Mouse (Mus musculus): ENCODE data around the gene Olfr676. TPM values are rescaled to one million over a fixed set of nuclear protein-coding genes. Genes with fewer than 3 reads are reported as not detected.

Olfr676 gene
- total and polyA plus RNA-seq, 3 experiments, result not detected

GRCm38 (mm10) chr7:105080905-105081304 lies 48.4 kb downstream of the Olfr676 start, which contains the start of gene Olfr679:
Olfr679 (plus strand) TSS chr7:105081205.
- H3K27me3 ChIP-seq (ENCODE audit: control insufficient read depth in 1 of 2, insufficient read depth in 2 of 2, low read length in 2 of 2), result no peaks in the 10 kb centered on the region
- no peak within 1 kb of the TSS for H3K4me3 ChIP-seq (ENCODE audit: control insufficient read depth in 1 of 2, insufficient read depth in 1 of 2, low read depth in 2 of 2, low read length in 2 of 2)
- no peaks in the 10 kb centered on the region for H3K4me1 ChIP-seq (ENCODE audit: control insufficient read depth in 1 of 2, insufficient read depth in 2 of 2, low read length in 2 of 2)
- H3K36me3 ChIP-seq (ENCODE audit: control insufficient read depth in 1 of 2, insufficient read depth in 2 of 2, low read length in 2 of 2), result no peaks in the 10 kb centered on the region
- no peak for DNase-seq (ENCODE audit: low read depth, low spot score)
- no peaks in the 10 kb centered on the region for H3K79me2 ChIP-seq (ENCODE audit: control insufficient read depth, insufficient read depth, low read length, poor library complexity)
- no peak within 1 kb of the TSS for H3K9ac ChIP-seq (ENCODE audit: control insufficient read depth, low read depth, low read length, poor library complexity, severe bottlenecking)
- no peak within 1 kb of the TSS for H3K27ac ChIP-seq (ENCODE audit: control insufficient read depth, low read depth, low read length)
- TF ChIP-seq POLR2AphosphoS5 (IDR thresholded peaks at IDR 0.05; ENCODE audit: borderline replicate concordance, low read depth, low read length), result no peak
- no peak for TF ChIP-seq TBP (IDR thresholded peaks at IDR 0.05; ENCODE audit: low read depth, low read length)
- no peak for TF ChIP-seq CTCF (IDR thresholded peaks at IDR 0.05 in 2 of 3, conservative IDR thresholded peaks at IDR 0.05 in 1 of 3; ENCODE audit: control insufficient read depth in 1 of 3, insufficient read depth in 1 of 3, low read depth in 2 of 3, low read length in 3 of 3, poor library complexity in 1 of 3, severe bottlenecking in 1 of 3)
- TF ChIP-seq RCOR1 (IDR thresholded peaks at IDR 0.05; ENCODE audit: low read depth, low read length), result no peak
- TF ChIP-seq ELF1 (IDR thresholded peaks at IDR 0.05; ENCODE audit: low read depth, low read length), result no peak
- TF ChIP-seq MAX (IDR thresholded peaks at IDR 0.05; ENCODE audit: low read length), result no peak
- no peak for TF ChIP-seq HCFC1 (IDR thresholded peaks at IDR 0.05; ENCODE audit: low read depth, low read length)
- TF ChIP-seq USF2 (IDR thresholded peaks at IDR 0.05; ENCODE audit: borderline replicate concordance in 1 of 2, insufficient read depth in 1 of 2, low read depth in 1 of 2, low read length in 2 of 2), result no peak
- TF ChIP-seq JUND (IDR thresholded peaks at IDR 0.05; ENCODE audit: low read depth, low read length), result no peak
- no peak for TF ChIP-seq NRF1 (IDR thresholded peaks at IDR 0.05; ENCODE audit: insufficient read depth, low read depth, low read length, poor library complexity, severe bottlenecking)
- TF ChIP-seq POLR2A (IDR thresholded peaks at IDR 0.05; ENCODE audit: control insufficient read depth in 1 of 2, insufficient read depth in 1 of 2, low read depth in 1 of 2, low read length in 2 of 2, poor library complexity in 1 of 2), result no peak
- no peak for TF ChIP-seq SIN3A (IDR thresholded peaks at IDR 0.05; ENCODE audit: low read length)
- no peak for TF ChIP-seq SMC3 (IDR thresholded peaks at IDR 0.05; ENCODE audit: low read depth, low read length)
- TF ChIP-seq MYC (IDR thresholded peaks at IDR 0.05; ENCODE audit: low read depth, low read length), result no peak
- TF ChIP-seq MXI1 (IDR thresholded peaks at IDR 0.05; ENCODE audit: low read depth, low read length), result no peak
- TF ChIP-seq ZNF384 (IDR thresholded peaks at IDR 0.05; ENCODE audit: low read depth, low read length), result no peak
- no peak for TF ChIP-seq MYB (IDR thresholded peaks at IDR 0.05; ENCODE audit: low read depth, low read length)
- TF ChIP-seq TAL1 (IDR thresholded peaks at IDR 0.05; ENCODE audit: low read length), result no peak
- TF ChIP-seq TCF12 (IDR thresholded peaks at IDR 0.05; ENCODE audit: low read depth, low read length), result no peak
- no peak for TF ChIP-seq ZC3H11A (IDR thresholded peaks at IDR 0.05; ENCODE audit: low read depth, low read length)
- no peaks in the 10 kb centered on the region for H3K9me3 ChIP-seq (replicated peaks; ENCODE audit: insufficient read depth, low read length)

Other genes starting within 250 kb of the Olfr676 start
- gene Usp17lb, start 190.1 kb upstream of the Olfr676 start, total RNA-seq (2012; rRNA removed), result not detected in 2 replicates
- gene Usp17lb, start 190.1 kb upstream of the Olfr676 start, polyA plus RNA-seq (2012; ENCODE audit: insufficient read depth in 1 of 2, insufficient read length in 2 of 2, low read depth in 1 of 2, low replicate concordance in 2 of 2, missing spikeins in 1 of 2), result not detected
- not detected in 2 replicates for gene Usp17la, start 175.7 kb upstream of the Olfr676 start, total RNA-seq (2012; rRNA removed)
- gene Usp17la, start 175.7 kb upstream of the Olfr676 start, polyA plus RNA-seq (2012; ENCODE audit: insufficient read depth in 1 of 2, insufficient read length in 2 of 2, low read depth in 1 of 2, low replicate concordance in 2 of 2, missing spikeins in 1 of 2), result not detected
- gene Olfr665, start 154.7 kb upstream of the Olfr676 start, total RNA-seq (2012; rRNA removed), result not detected in 2 replicates
- gene Olfr665, start 154.7 kb upstream of the Olfr676 start, polyA plus RNA-seq (2012; ENCODE audit: insufficient read depth in 1 of 2, insufficient read length in 2 of 2, low read depth in 1 of 2, low replicate concordance in 2 of 2, missing spikeins in 1 of 2), result not detected
- gene Olfr666, start 136.7 kb upstream of the Olfr676 start, total RNA-seq (2012; rRNA removed), result not detected in 2 replicates
- not detected for gene Olfr666, start 136.7 kb upstream of the Olfr676 start, polyA plus RNA-seq (2012; ENCODE audit: insufficient read depth in 1 of 2, insufficient read length in 2 of 2, low read depth in 1 of 2, low replicate concordance in 2 of 2, missing spikeins in 1 of 2)
- not detected in 2 replicates for gene Olfr667, start 111.2 kb upstream of the Olfr676 start, total RNA-seq (2012; rRNA removed)
- not detected for gene Olfr667, start 111.2 kb upstream of the Olfr676 start, polyA plus RNA-seq (2012; ENCODE audit: insufficient read depth in 1 of 2, insufficient read length in 2 of 2, low read depth in 1 of 2, low replicate concordance in 2 of 2, missing spikeins in 1 of 2)
- not detected in 2 replicates for gene Olfr668, start 104.6 kb upstream of the Olfr676 start, total RNA-seq (2012; rRNA removed)
- gene Olfr668, start 104.6 kb upstream of the Olfr676 start, polyA plus RNA-seq (2012; ENCODE audit: insufficient read depth in 1 of 2, insufficient read length in 2 of 2, low read depth in 1 of 2, low replicate concordance in 2 of 2, missing spikeins in 1 of 2), result not detected
- gene Olfr669, start 98.5 kb upstream of the Olfr676 start, total RNA-seq (2012; rRNA removed), result not detected in 2 replicates
- gene Olfr669, start 98.5 kb upstream of the Olfr676 start, polyA plus RNA-seq (2012; ENCODE audit: insufficient read depth in 1 of 2, insufficient read length in 2 of 2, low read depth in 1 of 2, low replicate concordance in 2 of 2, missing spikeins in 1 of 2), result not detected
- gene Olfr670, start 70.1 kb upstream of the Olfr676 start, total RNA-seq (2012; rRNA removed), result not detected in 2 replicates
- not detected for gene Olfr670, start 70.1 kb upstream of the Olfr676 start, polyA plus RNA-seq (2012; ENCODE audit: insufficient read depth in 1 of 2, insufficient read length in 2 of 2, low read depth in 1 of 2, low replicate concordance in 2 of 2, missing spikeins in 1 of 2)
- gene Olfr671, start 53.6 kb upstream of the Olfr676 start, total RNA-seq (2012; rRNA removed), result not detected in 2 replicates
- gene Olfr671, start 53.6 kb upstream of the Olfr676 start, polyA plus RNA-seq (2012; ENCODE audit: insufficient read depth in 1 of 2, insufficient read length in 2 of 2, low read depth in 1 of 2, low replicate concordance in 2 of 2, missing spikeins in 1 of 2), result not detected
- not detected in 2 replicates for gene Olfr672, start 30.7 kb upstream of the Olfr676 start, total RNA-seq (2012; rRNA removed)
- not detected for gene Olfr672, start 30.7 kb upstream of the Olfr676 start, polyA plus RNA-seq (2012; ENCODE audit: insufficient read depth in 1 of 2, insufficient read length in 2 of 2, low read depth in 1 of 2, low replicate concordance in 2 of 2, missing spikeins in 1 of 2)
- not detected in 2 replicates for gene Olfr675, start 4.2 kb upstream of the Olfr676 start, total RNA-seq (2012; rRNA removed)
- not detected for gene Olfr675, start 4.2 kb upstream of the Olfr676 start, polyA plus RNA-seq (2012; ENCODE audit: insufficient read depth in 1 of 2, insufficient read length in 2 of 2, low read depth in 1 of 2, low replicate concordance in 2 of 2, missing spikeins in 1 of 2)
- gene Olfr677, start 18.7 kb downstream of the Olfr676 start, total RNA-seq (2012; rRNA removed), result not detected in 2 replicates
- gene Olfr677, start 18.7 kb downstream of the Olfr676 start, polyA plus RNA-seq (2012; ENCODE audit: insufficient read depth in 1 of 2, insufficient read length in 2 of 2, low read depth in 1 of 2, low replicate concordance in 2 of 2, missing spikeins in 1 of 2), result not detected
- gene Olfr678, start 31.8 kb downstream of the Olfr676 start, total RNA-seq (2012; rRNA removed), result not detected in 2 replicates
- not detected for gene Olfr678, start 31.8 kb downstream of the Olfr676 start, polyA plus RNA-seq (2012; ENCODE audit: insufficient read depth in 1 of 2, insufficient read length in 2 of 2, low read depth in 1 of 2, low replicate concordance in 2 of 2, missing spikeins in 1 of 2)
- gene Olfr679, start 48.5 kb downstream of the Olfr676 start, total RNA-seq (2012; rRNA removed), result not detected in 2 replicates
- not detected for gene Olfr679, start 48.5 kb downstream of the Olfr676 start, polyA plus RNA-seq (2012; ENCODE audit: insufficient read depth in 1 of 2, insufficient read length in 2 of 2, low read depth in 1 of 2, low replicate concordance in 2 of 2, missing spikeins in 1 of 2)
- gene Olfr680-ps1, start 60.1 kb downstream of the Olfr676 start, total RNA-seq (2012; rRNA removed), result not detected in 2 replicates
- gene Olfr680-ps1, start 60.1 kb downstream of the Olfr676 start, polyA plus RNA-seq (2012; ENCODE audit: insufficient read depth in 1 of 2, insufficient read length in 2 of 2, low read depth in 1 of 2, low replicate concordance in 2 of 2, missing spikeins in 1 of 2), result not detected
- gene Olfr681, start 84.1 kb downstream of the Olfr676 start, total RNA-seq (2012; rRNA removed), result not detected in 2 replicates
- gene Olfr681, start 84.1 kb downstream of the Olfr676 start, polyA plus RNA-seq (2012; ENCODE audit: insufficient read depth in 1 of 2, insufficient read length in 2 of 2, low read depth in 1 of 2, low replicate concordance in 2 of 2, missing spikeins in 1 of 2), result not detected
- gene Olfr683, start 114.3 kb downstream of the Olfr676 start, total RNA-seq (2012; rRNA removed), result not detected in 2 replicates
- gene Olfr683, start 114.3 kb downstream of the Olfr676 start, polyA plus RNA-seq (2012; ENCODE audit: insufficient read depth in 1 of 2, insufficient read length in 2 of 2, low read depth in 1 of 2, low replicate concordance in 2 of 2, missing spikeins in 1 of 2), result not detected
- not detected in 2 replicates for gene Olfr684, start 131.0 kb downstream of the Olfr676 start, total RNA-seq (2012; rRNA removed)
- not detected for gene Olfr684, start 131.0 kb downstream of the Olfr676 start, polyA plus RNA-seq (2012; ENCODE audit: insufficient read depth in 1 of 2, insufficient read length in 2 of 2, low read depth in 1 of 2, low replicate concordance in 2 of 2, missing spikeins in 1 of 2)
- gene Olfr685, start 153.3 kb downstream of the Olfr676 start, total RNA-seq (2012; rRNA removed), result not detected in 2 replicates
- gene Olfr685, start 153.3 kb downstream of the Olfr676 start, polyA plus RNA-seq (2012; ENCODE audit: insufficient read depth in 1 of 2, insufficient read length in 2 of 2, low read depth in 1 of 2, low replicate concordance in 2 of 2, missing spikeins in 1 of 2), result not detected
- gene Olfr686, start 174.8 kb downstream of the Olfr676 start, total RNA-seq (2012; rRNA removed), result not detected in 2 replicates
- not detected for gene Olfr686, start 174.8 kb downstream of the Olfr676 start, polyA plus RNA-seq (2012; ENCODE audit: insufficient read depth in 1 of 2, insufficient read length in 2 of 2, low read depth in 1 of 2, low replicate concordance in 2 of 2, missing spikeins in 1 of 2)

All from MEL (cell line).